Mouse (Mus musculus) midbrain, embryonic 13.5 days (tissue): ENCODE data around the gene Stil. TPM values are rescaled to one million over a fixed set of nuclear protein-coding genes. Genes with fewer than 3 reads are reported as not detected.

ENCODE experiments used
- ATAC-seq: fragments of 200-750 bp; cut with Nextera tagmentation; 2 replicates; pipeline ENCODE4 v1.8.0; 2017; ENCODE audit warnings: mild to moderate bottlenecking, moderate TSS enrichment, moderate library complexity
- H3K27ac ChIP-seq: fragments of 300-500 bp; sonication (generic); 2 replicates; pipeline ENCODE4 v1.5.1; 2015; ENCODE audit warnings: inconsistent platforms, mild to moderate bottlenecking, moderate library complexity
- H3K27me3 ChIP-seq: fragments of 300-500 bp; sonication (generic); 2 replicates; pipeline ENCODE4 v1.6.1; 2015; ENCODE audit warnings: mild to moderate bottlenecking, inconsistent platforms
- H3K36me3 ChIP-seq: fragments of 300-500 bp; sonication (generic); 2 replicates; pipeline ENCODE4 v1.6.1; 2015; ENCODE audit warnings: mild to moderate bottlenecking, inconsistent platforms
- H3K4me1 ChIP-seq: fragments of 300-500 bp; sonication (generic); replicated peaks from 2 replicates; pipeline ENCODE4 v1.6.1; 2015; ENCODE audit warnings: inconsistent platforms
- H3K4me2 ChIP-seq: fragments of 300-500 bp; sonication (generic); replicated peaks from 2 replicates; pipeline ENCODE4 v1.6.1; 2015; ENCODE audit warnings: moderate library complexity, mild to moderate bottlenecking, inconsistent platforms
- H3K4me3 ChIP-seq: fragments of 300-500 bp; sonication (generic); replicated peaks from 2 replicates; pipeline ENCODE4 v1.5.1; 2015; ENCODE audit warnings: mild to moderate bottlenecking, inconsistent platforms
- H3K9ac ChIP-seq: fragments of 300-500 bp; sonication (generic); replicated peaks from 2 replicates; pipeline ENCODE4 v1.6.1; 2015; ENCODE audit warnings: mild to moderate bottlenecking, inconsistent platforms
- H3K9me3 ChIP-seq: fragments of 300-500 bp; sonication (generic); 2 replicates; pipeline ENCODE4 v1.6.1; 2016; ENCODE audit warnings: mild to moderate bottlenecking, inconsistent platforms
- WGBS: fragments of 180-500 bp; shearing (Covaris S2); methylation state at CpG from one replicate; pipeline ENCODE4 v1.1.7; 2015; 5-methylcytosine and 5-hydroxymethylcytosine counted together
- polyA plus RNA-seq: library from polyadenylated mRNA; unstranded; fragments of >200 nt; fragmentation: Nextera tagmentation; extraction: Ambion mirVana; gene quantifications from 2 replicates; pipeline ENCODE4 v1.2.1, GENCODE M21; 2015

Stil gene
- polyA plus RNA-seq, 1 experiment from 2014 or later: 4.7 TPM

- Histone ChIP-seq H3K27ac (no peak overlapping the region), H3K9ac (no peak overlapping the region), H3K4me2 (no peak overlapping the region), H3K9me3 (no peaks in the 10 kb centered on the region), H3K27me3 (peaks cover 28% of the 10 kb centered on the region), H3K36me3 (no peaks in the 10 kb centered on the region), H3K4me1 (no peaks in the 10 kb centered on the region), H3K4me3 (no peak overlapping the region)
- 69% methylated on average over 3 of the region's 3 CpGs for WGBS
- no peak for ATAC-seq
These were observed 86.9 kb downstream of the Stil start for GRCm38 (mm10) chr4:115086763-115087415.

- no peak within 1 kb of the TSS for H3K9ac ChIP-seq
- WGBS: 32% methylated on average over 11 of the region's 11 CpGs
These were observed 88.8 kb downstream of the Stil start, which contains the start of gene Pdzk1ip1 for GRCm38 (mm10) chr4:115088611-115089338. Gene Pdzk1ip1, plus strand, starts transcription at chr4:115088708.

GRCm38 (mm10) chr4:115090592-115090991 lies 90.6 kb downstream of the Stil start:
- Histone ChIP-seq H3K4me3 (no peak overlapping the region), H3K4me1 (peaks cover 3% of the 10 kb centered on the region), H3K9ac (no peak overlapping the region), H3K4me2 (no peak overlapping the region), H3K27ac (no peak overlapping the region), H3K36me3 (no peaks in the 10 kb centered on the region), H3K9me3 (no peaks in the 10 kb centered on the region), H3K27me3 (peaks cover 44% of the 10 kb centered on the region)
- 66% methylated on average over 2 of the region's 2 CpGs for WGBS
- no peak for ATAC-seq

More at GRCm38 (mm10) chr4:115088611-115089338, 88.8 kb downstream of the Stil start, which contains the start of gene Pdzk1ip1:
- no peak within 1 kb of the TSS for H3K4me3 ChIP-seq
- no peak within 1 kb of the TSS for H3K27ac ChIP-seq
- no peaks in the 10 kb centered on the region for H3K36me3 ChIP-seq
- peaks cover 32% of the 10 kb centered on the region for H3K27me3 ChIP-seq
- no peaks in the 10 kb centered on the region for H3K4me1 ChIP-seq
- ATAC-seq: no peak
- H3K4me2 ChIP-seq: no peak within 1 kb of the TSS
- no peaks in the 10 kb centered on the region for H3K9me3 ChIP-seq

DNA sequence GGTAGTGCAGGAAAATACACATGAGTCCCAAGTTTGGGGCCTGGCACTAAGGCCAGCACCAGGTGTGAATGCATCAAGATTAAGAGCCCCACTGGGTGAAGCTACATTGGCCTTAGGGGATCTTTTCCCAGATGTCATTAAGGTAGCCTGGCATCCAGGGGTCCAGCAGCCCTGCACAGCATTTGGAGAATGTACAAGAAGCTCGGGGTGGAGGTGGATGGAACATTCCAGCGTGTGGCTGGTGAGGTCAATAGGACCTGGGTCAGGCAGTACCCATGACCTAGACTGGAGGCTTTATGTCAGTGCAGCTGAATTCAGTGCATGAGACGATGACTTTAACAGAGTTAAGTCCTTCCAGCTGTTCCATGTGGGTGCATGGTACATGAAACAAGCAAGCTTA lies 91.8 kb downstream of the Stil start:
- Histone ChIP-seq H3K4me2 (no peak overlapping the region), H3K36me3 (no peaks in the 10 kb centered on the region), H3K9me3 (no peaks in the 10 kb centered on the region), H3K27ac (no peak overlapping the region), H3K27me3 (peaks cover 49% of the 10 kb centered on the region), H3K4me1 (peaks cover 15% of the 10 kb centered on the region), H3K4me3 (no peak overlapping the region), H3K9ac (no peak overlapping the region)
- no peak for ATAC-seq
- 77% methylated on average over 3 of the region's 3 CpGs for WGBS

Other genes starting within 250 kb of the Stil start
- 0.08 TPM in 1 of 2 replicates, not detected in the other for gene Gm12830, start 178.4 kb upstream of the Stil start, polyA plus RNA-seq
- 0.41 and 0.50 TPM in 2 replicates for gene Foxd2, start 91.3 kb upstream of the Stil start, polyA plus RNA-seq
- gene Foxe3, start 74.1 kb upstream of the Stil start, polyA plus RNA-seq: not detected in 2 replicates
- gene Cmpk1, start 12.9 kb upstream of the Stil start, polyA plus RNA-seq: 163 TPM in 2 replicates
- gene Tal1, start 56.3 kb downstream of the Stil start, polyA plus RNA-seq: 7.6 and 11.9 TPM in 2 replicates
- gene Pdzk1ip1, start 88.5 kb downstream of the Stil start, polyA plus RNA-seq: 5.9 and 6.3 TPM in 2 replicates
- gene Cyp4x1, start 134.1 kb downstream of the Stil start, polyA plus RNA-seq: 3.6 and 4.4 TPM in 2 replicates
- gene Cyp4a29, start 241.9 kb downstream of the Stil start, polyA plus RNA-seq: not detected in 2 replicates